Mouse (Mus musculus): ENCODE data around the gene Gm428. TPM values are rescaled to one million over a fixed set of nuclear protein-coding genes. Genes with fewer than 3 reads are reported as not detected.
"Not testable (repeated sequence)": the region's sequence is repeated elsewhere in the genome, so short reads cannot be mapped to it uniquely, and the experiment has no call there.

The Gm428 gene
- polyA plus RNA-seq (2014; fragmentation: Nextera tagmentation; extraction: Ambion mirVana), result not detected in 2 replicates

GRCm38 (mm10) chr4:73683216-73683615 lies at the start of gene Gm428:
Gene Gm428 (plus strand): TSS chr4:73683516.
- H3K9me3 ChIP-seq (ENCODE audit: control insufficient read depth, low read length); H3K4me3 ChIP-seq (ENCODE audit: low read depth, low read length); ATAC-seq (replicated peaks; ENCODE audit: low FRiP score); H3K36me3 ChIP-seq (ENCODE audit: control insufficient read depth, insufficient read depth, low read length); DNase-seq (ENCODE audit: low spot score); H3K4me1 ChIP-seq (replicated peaks; ENCODE audit: control insufficient read depth, insufficient read depth, low read length); H3K4me2 ChIP-seq; H3K9ac ChIP-seq (ENCODE audit: low read depth, low read length); H3K27me3 ChIP-seq (replicated peaks; ENCODE audit: control insufficient read depth, insufficient read depth, low read length); H3K27ac ChIP-seq (ENCODE audit: low read depth, low read length): not testable (repeated sequence)
- no CpG with 5 or more reads among the region's 4 CpGs for WGBS

GRCm38 (mm10) chr4:73637821-73638220 lies 45.5 kb upstream of the Gm428 start, which contains the start of gene Gm11236:
Gene Gm11236 (plus strand): TSS chr4:73638121.
- H3K4me3 ChIP-seq (ENCODE audit: low read depth, low read length); H3K4me1 ChIP-seq (replicated peaks; ENCODE audit: control insufficient read depth, insufficient read depth, low read length); H3K9me3 ChIP-seq (ENCODE audit: control insufficient read depth, low read length); H3K4me2 ChIP-seq; H3K27me3 ChIP-seq (replicated peaks; ENCODE audit: control insufficient read depth, insufficient read depth, low read length); H3K9ac ChIP-seq (ENCODE audit: low read depth, low read length); ATAC-seq (replicated peaks; ENCODE audit: low FRiP score); H3K27ac ChIP-seq (ENCODE audit: low read depth, low read length); H3K36me3 ChIP-seq (ENCODE audit: control insufficient read depth, insufficient read depth, low read length); DNase-seq (ENCODE audit: low spot score): not testable (repeated sequence)
- no CpG with 5 or more reads among the region's 4 CpGs for WGBS

DNA sequence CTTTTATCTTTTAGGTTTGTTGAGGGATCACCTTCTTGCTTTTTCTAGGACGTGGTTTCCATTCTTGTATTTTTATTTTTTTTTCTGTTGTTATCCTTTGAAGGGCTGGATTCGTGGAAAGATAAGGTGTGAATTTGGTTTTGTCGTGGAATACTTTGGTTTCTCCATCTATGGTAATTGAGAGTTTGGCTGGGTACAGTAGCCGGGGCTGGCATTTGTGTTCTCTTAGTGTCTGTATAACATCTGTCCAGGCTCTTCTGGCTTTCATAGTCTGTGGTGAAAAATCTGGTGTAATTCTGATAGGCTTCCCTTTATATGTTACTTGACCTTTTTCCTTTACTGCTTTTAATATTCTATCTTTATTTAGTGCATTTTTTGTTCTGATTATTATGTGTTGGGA lies 21.5 kb upstream of the Gm428 start:
- not testable (repeated sequence) for H3K9ac ChIP-seq (ENCODE audit: low read depth, low read length); H3K4me3 ChIP-seq (ENCODE audit: low read depth, low read length); ATAC-seq (replicated peaks; ENCODE audit: low FRiP score); H3K27ac ChIP-seq (ENCODE audit: low read depth, low read length); H3K4me2 ChIP-seq; H3K27me3 ChIP-seq (replicated peaks; ENCODE audit: control insufficient read depth, insufficient read depth, low read length); H3K4me1 ChIP-seq (replicated peaks; ENCODE audit: control insufficient read depth, insufficient read depth, low read length); H3K36me3 ChIP-seq (ENCODE audit: control insufficient read depth, insufficient read depth, low read length); DNase-seq (ENCODE audit: low spot score); H3K9me3 ChIP-seq (ENCODE audit: control insufficient read depth, low read length)
- 87% methylated on average over 4 of the region's 4 CpGs for WGBS

DNA sequence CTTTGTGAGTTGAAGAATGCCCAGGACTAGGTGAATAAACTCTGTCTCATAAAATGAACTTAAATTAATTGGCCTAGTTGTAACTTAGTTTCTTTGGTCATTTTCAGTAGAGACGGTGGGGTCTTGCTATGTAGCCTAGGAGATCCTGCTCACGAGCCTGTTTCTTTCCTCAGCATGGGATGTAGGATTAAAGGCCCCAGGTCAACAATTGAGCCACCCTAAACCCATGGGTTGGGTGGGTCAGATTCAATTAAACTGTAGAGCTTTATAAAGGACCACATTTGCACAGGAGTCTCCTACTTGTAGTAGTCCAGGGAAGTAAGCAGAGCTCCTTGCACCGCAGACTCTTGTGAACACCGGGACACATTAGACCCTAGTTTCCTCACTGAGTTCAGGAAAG lies 15.3 kb upstream of the Gm428 start, which contains the start of gene Gm11239:
TSS of gene Gm11239 (plus strand) at position 301 of the 400 bp plus-strand sequence.
- H3K27ac ChIP-seq (ENCODE audit: low read depth, low read length), result not testable (repeated sequence)

DNA sequence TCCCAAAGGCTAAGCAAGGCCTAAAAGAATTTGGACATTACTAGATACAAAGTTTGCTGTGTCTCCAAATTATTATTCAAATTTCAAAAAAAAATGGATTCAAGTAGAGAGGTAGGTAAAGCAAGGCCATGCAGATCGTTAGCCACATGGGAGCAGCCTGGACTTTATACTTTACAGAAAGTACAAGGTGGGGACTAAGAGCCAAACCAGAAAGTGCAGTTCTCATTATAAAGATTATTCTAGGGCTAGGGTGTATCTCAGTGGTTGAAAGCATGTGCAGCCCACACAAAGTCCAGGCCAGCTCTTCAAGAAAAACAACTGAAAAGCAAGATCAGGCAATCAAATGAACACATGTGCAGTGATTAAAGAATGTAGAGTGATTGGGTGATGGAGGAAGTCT lies 35.4 kb downstream of the Gm428 start:
- Histone ChIP-seq H3K9me3 (ENCODE audit: control insufficient read depth, low read length) (no peaks in the 10 kb centered on the region), H3K9ac (ENCODE audit: low read depth, low read length) (no peak overlapping the region), H3K4me3 (ENCODE audit: low read depth, low read length) (no peak overlapping the region), H3K27ac (ENCODE audit: low read depth, low read length) (no peak overlapping the region), H3K27me3 (replicated peaks; ENCODE audit: control insufficient read depth, insufficient read depth, low read length) (no peaks in the 10 kb centered on the region), H3K36me3 (ENCODE audit: control insufficient read depth, insufficient read depth, low read length) (no peaks in the 10 kb centered on the region), H3K4me1 (replicated peaks; ENCODE audit: control insufficient read depth, insufficient read depth, low read length) (no peaks in the 10 kb centered on the region), H3K4me2 (no peak overlapping the region)
- DNase-seq (ENCODE audit: low spot score) (no peak), ATAC-seq (replicated peaks; ENCODE audit: low FRiP score) (no peak)
- WGBS, result 72% methylated on average over 1 of the region's 1 CpGs

More for the DNA sequence above, 15.3 kb upstream of the Gm428 start, which contains the start of gene Gm11239:
- H3K4me2 ChIP-seq; H3K9ac ChIP-seq (ENCODE audit: low read depth, low read length); H3K4me1 ChIP-seq (replicated peaks; ENCODE audit: control insufficient read depth, insufficient read depth, low read length); H3K9me3 ChIP-seq (ENCODE audit: control insufficient read depth, low read length); H3K27me3 ChIP-seq (replicated peaks; ENCODE audit: control insufficient read depth, insufficient read depth, low read length); ATAC-seq (replicated peaks; ENCODE audit: low FRiP score); DNase-seq (ENCODE audit: low spot score); H3K4me3 ChIP-seq (ENCODE audit: low read depth, low read length); H3K36me3 ChIP-seq (ENCODE audit: control insufficient read depth, insufficient read depth, low read length): not testable (repeated sequence)
- no CpG with 5 or more reads among the region's 4 CpGs for WGBS

DNA sequence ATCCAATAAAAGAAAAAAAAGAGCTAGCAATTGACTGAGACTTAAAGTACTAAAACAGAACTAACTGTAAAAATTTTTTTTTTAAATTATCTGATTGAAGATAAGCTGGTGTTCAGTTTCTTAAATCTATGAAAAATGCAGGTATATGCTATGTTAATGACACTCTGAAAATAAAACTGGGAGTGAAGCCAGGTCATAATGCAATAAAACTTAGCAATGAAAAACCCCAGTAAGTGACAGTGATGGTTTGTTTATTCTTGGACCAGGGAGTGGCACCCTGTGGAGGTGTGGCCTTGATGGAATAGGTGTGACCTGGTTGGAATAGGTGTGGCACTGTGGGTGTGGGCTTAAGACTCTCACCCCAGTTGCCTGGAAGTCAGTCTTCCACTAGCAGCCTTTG lies 36.5 kb downstream of the Gm428 start:
- ATAC-seq (replicated peaks; ENCODE audit: low FRiP score) (no peak), DNase-seq (ENCODE audit: low spot score) (no peak)
- Histone ChIP-seq H3K9me3 (ENCODE audit: control insufficient read depth, low read length) (no peaks in the 10 kb centered on the region), H3K9ac (ENCODE audit: low read depth, low read length) (no peak overlapping the region), H3K4me2 (no peak overlapping the region), H3K27me3 (replicated peaks; ENCODE audit: control insufficient read depth, insufficient read depth, low read length) (no peaks in the 10 kb centered on the region), H3K27ac (ENCODE audit: low read depth, low read length) (no peak overlapping the region), H3K4me3 (ENCODE audit: low read depth, low read length) (no peak overlapping the region), H3K4me1 (replicated peaks; ENCODE audit: control insufficient read depth, insufficient read depth, low read length) (no peaks in the 10 kb centered on the region), H3K36me3 (ENCODE audit: control insufficient read depth, insufficient read depth, low read length) (no peaks in the 10 kb centered on the region)

Other genes starting within 250 kb of the Gm428 start
- not detected in 2 replicates for gene Gm11238, start 75.6 kb upstream of the Gm428 start, polyA plus RNA-seq (2014; fragmentation: Nextera tagmentation; extraction: Ambion mirVana)
- not detected in 2 replicates for gene Gm11237, start 60.5 kb upstream of the Gm428 start, polyA plus RNA-seq (2014; fragmentation: Nextera tagmentation; extraction: Ambion mirVana)
- not detected in 2 replicates for gene Gm11236, start 45.4 kb upstream of the Gm428 start, polyA plus RNA-seq (2014; fragmentation: Nextera tagmentation; extraction: Ambion mirVana)
- gene Gm11239, start 15.2 kb upstream of the Gm428 start, polyA plus RNA-seq (2014; fragmentation: Nextera tagmentation; extraction: Ambion mirVana), result not detected in 2 replicates
- gene Rasef, start 107.5 kb downstream of the Gm428 start, polyA plus RNA-seq (2014; fragmentation: Nextera tagmentation; extraction: Ambion mirVana), result 0.40 and 0.63 TPM in 2 replicates
- gene Gm11758, start 192.8 kb downstream of the Gm428 start, polyA plus RNA-seq (2014; fragmentation: Nextera tagmentation; extraction: Ambion mirVana), result not detected in 2 replicates
- gene Gm11757, start 207.6 kb downstream of the Gm428 start, polyA plus RNA-seq (2014; fragmentation: Nextera tagmentation; extraction: Ambion mirVana), result not detected in 2 replicates
- not detected in 2 replicates for gene Gm13871, start 222.4 kb downstream of the Gm428 start, polyA plus RNA-seq (2014; fragmentation: Nextera tagmentation; extraction: Ambion mirVana)
- not detected in 2 replicates for gene Gm11756, start 237.2 kb downstream of the Gm428 start, polyA plus RNA-seq (2014; fragmentation: Nextera tagmentation; extraction: Ambion mirVana)